Mouse (Mus musculus): ENCODE measurements around the gene Ublcp1.

DNA sequence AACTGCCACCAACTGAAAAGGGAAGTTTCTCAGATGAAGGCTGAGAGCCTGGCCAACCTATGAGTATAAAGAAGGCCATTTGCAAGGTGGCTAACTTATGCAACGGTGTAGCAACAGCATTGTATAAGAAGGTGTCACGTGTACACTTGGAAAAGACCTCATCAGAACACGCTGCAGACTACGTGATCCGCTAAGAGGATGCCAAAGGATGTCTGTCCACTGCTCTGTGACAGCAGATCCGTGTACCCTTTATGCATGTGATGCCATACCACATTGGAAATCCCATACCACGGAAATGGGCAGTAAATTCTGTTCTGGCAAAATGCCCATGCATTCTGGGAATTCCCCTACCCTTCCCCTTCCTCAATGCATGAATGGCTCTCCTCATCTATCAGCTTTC lies 33.8 kb upstream of the Ublcp1 start:
- TF ChIP-seq CTCF (IDR thresholded peaks at IDR 0.05; ENCODE audit: low read depth, low read length) (no peak), POLR2A (IDR thresholded peaks at IDR 0.05; ENCODE audit: borderline replicate concordance, low read depth, low read length) (no peak)

All from bone marrow macrophage, adult 2 months (primary cell).